Mouse (Mus musculus) CH12.LX (cell line): ENCODE data around the gene Gtf3c1.

Experiments used
- CHD1 ChIP-seq: IDR thresholded peaks from 2 replicates; pipeline ENCODE4 v1.6.1; 2012; ENCODE audit warnings: low read depth, low read length, improper control_type of control experiment, inconsistent platforms
- CTCF ChIP-seq, 2 experiments: IDR thresholded peaks in 1 of 2; conservative IDR thresholded peaks in 1 of 2; 2 replicates each; pipeline ENCODE4 v1.5.1; 2011 to 2012; ENCODE audit warnings: low read depth in 2 of 2, low read length in 2 of 2, improper control_type of control experiment in 1 of 2, inconsistent platforms in 1 of 2, mild to moderate bottlenecking in 1 of 2, moderate library complexity in 1 of 2
- E2F4 ChIP-seq: IDR thresholded peaks from 2 replicates; pipeline ENCODE4 v1.6.1; 2011; ENCODE audit warnings: low read depth, low read length, improper control_type of control experiment; ENCODE audit not compliant: insufficient replicate concordance
- HCFC1 ChIP-seq: IDR thresholded peaks from 2 replicates; pipeline ENCODE4 v1.6.1; 2012; ENCODE audit warnings: low read depth, mild to moderate bottlenecking, inconsistent platforms, low read length, improper control_type of control experiment
- MAFK ChIP-seq: IDR thresholded peaks from 2 replicates; pipeline ENCODE4 v1.6.1; 2011; ENCODE audit warnings: low read length, improper control_type of control experiment; ENCODE audit not compliant: insufficient replicate concordance
- MAX ChIP-seq: IDR thresholded peaks from 2 replicates; pipeline ENCODE4 v1.6.1; 2011; ENCODE audit warnings: low read length, improper control_type of control experiment
- NELFE ChIP-seq: IDR thresholded peaks from 2 replicates; pipeline ENCODE4 v1.6.1; 2011; ENCODE audit warnings: low read depth, low read length, improper control_type of control experiment
- POLR2A ChIP-seq: IDR thresholded peaks from 2 replicates; pipeline ENCODE4 v1.6.1; 2011; ENCODE audit warnings: low read depth, mild to moderate bottlenecking, improper control_type of control experiment, low read length
- TCF12 ChIP-seq: IDR thresholded peaks from 2 replicates; pipeline ENCODE4 v1.6.1; 2014; ENCODE audit warnings: low read depth, mild to moderate bottlenecking, inconsistent platforms, low read length, improper control_type of control experiment
- UBTF ChIP-seq: IDR thresholded peaks from 2 replicates; pipeline ENCODE4 v1.6.1; 2012; ENCODE audit warnings: low read depth, mild to moderate bottlenecking, inconsistent platforms, low read length, improper control_type of control experiment, moderate library complexity
- USF1 ChIP-seq: IDR thresholded peaks from 2 replicates; pipeline ENCODE4 v1.6.1; 2014; ENCODE audit warnings: low read depth, mild to moderate bottlenecking, inconsistent platforms, low read length, improper control_type of control experiment
- USF2 ChIP-seq: conservative IDR thresholded peaks from 2 replicates; pipeline ENCODE4 v1.6.1; 2011; ENCODE audit warnings: low read depth, low read length, improper control_type of control experiment

GRCm38 (mm10) chr7:125744774-125745173 lies 37.2 kb upstream of the Gtf3c1 start:
- no peak for TF ChIP-seq POLR2A
- no peak for TF ChIP-seq NELFE
- no peak for TF ChIP-seq MAFK
- no peak for TF ChIP-seq HCFC1
- no peak for TF ChIP-seq CTCF (conservative IDR thresholded peaks at IDR 0.05 in 1 of 2, IDR thresholded peaks at IDR 0.05 in 1 of 2; ENCODE audit: low read depth in 2 of 2, low read length in 2 of 2)
- no peak for TF ChIP-seq UBTF
- TF ChIP-seq MAX, result no peak
- no peak for TF ChIP-seq E2F4
- no peak for TF ChIP-seq USF1
- TF ChIP-seq CHD1, result no peak
- TF ChIP-seq TCF12, result no peak
- TF ChIP-seq USF2, result no peak
